Mouse (Mus musculus): ENCODE measurements around the gene Med19.
"Not testable (repeated sequence)": the region's sequence is repeated elsewhere in the genome, so short reads cannot be mapped to it uniquely, and the experiment has no call there.

GRCm38 (mm10) chr2:84671535-84671934 lies 6.7 kb upstream of the Med19 start:
- TF ChIP-seq POLR2A (IDR thresholded peaks at IDR 0.05; ENCODE audit: borderline replicate concordance, low read depth, low read length); CTCF (IDR thresholded peaks at IDR 0.05; ENCODE audit: low read depth, low read length): not testable (repeated sequence)
